Mouse (Mus musculus) testis, adult 2 months (tissue): ENCODE data around the gene Ccdc184.

Source experiments
- CTCF ChIP-seq: fragments of 200-500 bp; IDR thresholded peaks from 2 replicates; pipeline ENCODE4 v1.5.1; 2012; ENCODE audit warnings: low read depth, mild to moderate bottlenecking, inconsistent platforms, low read length, moderate library complexity; ENCODE audit not compliant: control insufficient read depth, insufficient read depth, insufficient replicate concordance
- POLR2A ChIP-seq: fragments of 200-500 bp; IDR thresholded peaks from 2 replicates; pipeline ENCODE4 v1.6.1; 2012; ENCODE audit warnings: low read depth, mild to moderate bottlenecking, inconsistent platforms, low read length, moderate library complexity; ENCODE audit not compliant: control insufficient read depth

- TF ChIP-seq POLR2A (no peak), CTCF (no peak)
Measured at GRCm38 (mm10) chr15:98152916-98153315, 14.0 kb upstream of the Ccdc184 start.
